ENCODE assay signal across 8 mouse cellular contexts in the genomic region with DNA sequence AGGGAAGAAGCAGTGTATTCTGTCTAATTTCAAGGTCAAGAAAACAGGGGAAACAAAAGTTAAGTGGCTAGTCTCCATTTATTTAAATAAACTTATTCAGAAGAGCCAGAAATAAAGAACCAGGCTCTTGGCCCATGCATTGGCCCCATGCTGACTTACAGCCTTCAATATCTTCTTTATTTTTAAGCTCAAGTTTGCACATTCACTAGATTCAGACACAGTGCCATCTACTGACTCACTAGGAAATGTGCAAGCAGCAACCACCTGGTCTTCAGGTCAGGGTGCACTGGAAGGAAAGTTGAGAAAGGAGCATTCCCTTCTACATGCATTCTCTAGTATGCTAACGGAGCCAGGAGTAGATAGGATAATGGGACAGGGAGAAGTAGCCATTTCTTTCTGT.
DNase-seq lines count a peak whose midpoint lies in the region; ATAC-seq and TF ChIP-seq lines count a peak whose summit lies in the region.

No protein-coding gene starts in this region.

- no peaks in the 10 kb centered on the region for H3K9me3 ChIP-seq in MEL (replicated peaks; ENCODE audit: insufficient read depth, low read length)
- no peaks in the 10 kb centered on the region for H3K9me3 ChIP-seq in midbrain, embryonic 16.5 days (replicated peaks; ENCODE audit: control insufficient read depth, low read length, poor library complexity, severe bottlenecking)

- TF ChIP-seq CTCF in MEL (IDR thresholded peaks at IDR 0.05 in 2 of 3, conservative IDR thresholded peaks at IDR 0.05 in 1 of 3; ENCODE audit: control insufficient read depth in 1 of 3, insufficient read depth in 1 of 3, low read depth in 2 of 3, low read length in 3 of 3, poor library complexity in 1 of 3, severe bottlenecking in 1 of 3), result peak; percentile 16 to 71 (median 32); a peak in 4 of 6 replicates

- no peak overlapping the region for H3K4me2 ChIP-seq in midbrain, embryonic 16.5 days (ENCODE audit: low read length)

- H3K36me3 ChIP-seq in MEL (ENCODE audit: control insufficient read depth in 1 of 2, insufficient read depth in 2 of 2, low read length in 2 of 2), result no peaks in the 10 kb centered on the region
- H3K36me3 ChIP-seq in midbrain, embryonic 16.5 days (ENCODE audit: control insufficient read depth, insufficient read depth, low read length), result no peaks in the 10 kb centered on the region

- TF ChIP-seq POLR2A in MEL (IDR thresholded peaks at IDR 0.05; ENCODE audit: control insufficient read depth in 1 of 2, insufficient read depth in 1 of 2, low read depth in 1 of 2, low read length in 2 of 2, poor library complexity in 1 of 2), result no peak

- H3K4me3 ChIP-seq in MEL (ENCODE audit: control insufficient read depth in 1 of 2, insufficient read depth in 1 of 2, low read depth in 2 of 2, low read length in 2 of 2), result no peak overlapping the region
- no peak overlapping the region for H3K4me3 ChIP-seq in midbrain, embryonic 16.5 days (ENCODE audit: low read depth, low read length)

- H3K27me3 ChIP-seq in MEL (ENCODE audit: control insufficient read depth in 1 of 2, insufficient read depth in 2 of 2, low read length in 2 of 2), result no peaks in the 10 kb centered on the region
- no peaks in the 10 kb centered on the region for H3K27me3 ChIP-seq in midbrain, embryonic 16.5 days (ENCODE audit: control insufficient read depth, insufficient read depth, low read depth, low read length)

- no peaks in the 10 kb centered on the region for H3K4me1 ChIP-seq in MEL (ENCODE audit: control insufficient read depth in 1 of 2, insufficient read depth in 2 of 2, low read length in 2 of 2)
- no peaks in the 10 kb centered on the region for H3K4me1 ChIP-seq in midbrain, embryonic 16.5 days (ENCODE audit: control insufficient read depth, insufficient read depth, low read length)

- no peak overlapping the region for H3K9ac ChIP-seq in MEL (ENCODE audit: control insufficient read depth, low read depth, low read length, poor library complexity, severe bottlenecking)
- no peak overlapping the region for H3K9ac ChIP-seq in midbrain, embryonic 16.5 days (ENCODE audit: low read depth, low read length)

- peak; percentile 1 for DNase-seq in heart, adult 8-10 months (ENCODE audit: low spot score)
- no peak for DNase-seq in heart, adult 9 months (ENCODE audit: low spot score in 2 of 2)
- DNase-seq in MEL (ENCODE audit: low read depth, low spot score), result peak; percentile 64
- DNase-seq in embryo, embryonic 10 days (ENCODE audit: low spot score), result peak; percentile 73
- DNase-seq in kidney, adult 9 months, result peak; percentile 52
- no peak for DNase-seq in thymus, postnatal 0 days (ENCODE audit: low spot score)
- no peak for DNase-seq in lung, postnatal 10 days

- no peaks in the 10 kb centered on the region for H3K79me2 ChIP-seq in MEL (ENCODE audit: control insufficient read depth, insufficient read depth, low read length, poor library complexity)

- TF ChIP-seq EP300 in MEL (IDR thresholded peaks at IDR 0.05; ENCODE audit: low read depth in 1 of 2, low read length in 2 of 2), result no peak

- WGBS in midbrain, embryonic 16.5 days, result 24% methylated on average over 1 of the region's 1 CpGs

- peak; percentile 76; the same call in 1 of the 2 replicates for ATAC-seq in midbrain, embryonic 16.5 days

- TF ChIP-seq RAD21 in MEL (IDR thresholded peaks at IDR 0.05; ENCODE audit: low read depth, low read length), result peak; percentile 79

- no peak overlapping the region for H3K27ac ChIP-seq in MEL (ENCODE audit: control insufficient read depth, low read depth, low read length)
- H3K27ac ChIP-seq in midbrain, embryonic 16.5 days (ENCODE audit: low read length), result no peak overlapping the region

TF ChIP-seq in MEL, 35 proteins besides CTCF, POLR2A, EP300 and RAD21:
- TF ChIP-seq SMC3 (IDR thresholded peaks at IDR 0.05; ENCODE audit: low read depth, low read length) (peak; percentile 87), POLR2AphosphoS5 (IDR thresholded peaks at IDR 0.05; ENCODE audit: borderline replicate concordance, low read depth, low read length) (no peak), UBTF (IDR thresholded peaks at IDR 0.05; ENCODE audit: borderline replicate concordance, insufficient read depth, low read depth, low read length) (no peak), ZC3H11A (IDR thresholded peaks at IDR 0.05; ENCODE audit: low read depth, low read length) (peak; percentile 41; the same call in 1 of the 2 replicates), BHLHE40 (IDR thresholded peaks at IDR 0.05; ENCODE audit: borderline replicate concordance, low read depth, low read length) (no peak), USF1 (IDR thresholded peaks at IDR 0.05; ENCODE audit: low read depth, low read length) (no peak)

Comparison
In these comparisons a context has a peak if more than half of its experiments do, and no peak if none do; other contexts are left out.
1. DNase-seq: peak in heart, adult 8-10 months (single experiment), MEL (single experiment), embryo, embryonic 10 days (single experiment) and kidney, adult 9 months (single experiment); none in heart, adult 9 months (0 of 2), thymus, postnatal 0 days (single experiment) and lung, postnatal 10 days (single experiment).